Mouse (Mus musculus): ENCODE measurements at regions not wholly inside any gene's neighbourhood (a gene's known extent, or its start where the extent isn't known, plus 50 kb on each side); places are given as distances from the start of the nearest gene placed in this dataset.

DNA sequence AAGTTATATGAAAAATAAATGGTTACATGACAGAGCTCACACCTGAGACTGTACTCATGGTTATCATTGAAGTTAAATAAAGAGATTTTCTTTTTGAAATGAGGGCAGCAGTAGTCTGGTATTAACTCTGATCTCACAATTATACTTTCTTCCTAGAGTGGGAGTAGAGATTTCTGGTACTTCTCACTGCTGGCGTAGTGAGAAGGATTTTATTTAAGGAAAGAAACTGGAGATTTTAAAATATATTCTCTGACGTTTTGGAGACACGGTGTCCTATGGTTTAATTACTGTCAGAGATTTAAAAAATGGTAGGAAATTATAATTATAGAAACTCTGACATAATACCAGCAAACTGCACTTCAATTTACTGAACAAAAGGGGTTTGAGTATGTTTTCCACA lies 65.7 kb downstream of the 4932429P05Rik start:
- ATAC-seq (ENCODE audit: low TSS enrichment), result peak; percentile 92

All from frontal cortex, adult (tissue).